Mouse (Mus musculus): Measurements from ENCODE around the gene Adprhl2. TPM values are rescaled to one million over a fixed set of nuclear protein-coding genes. Genes with fewer than 3 reads are reported as not detected.

The Adprhl2 gene
- polyA plus RNA-seq (2015; fragmentation: Nextera tagmentation; extraction: Ambion mirVana), result 25.8 and 29.3 TPM in 2 replicates

GRCm38 (mm10) chr4:126321111-126321853, at the start of gene Adprhl2:
Gene Adprhl2 (minus strand): TSS chr4:126321703.

GRCm38 (mm10) chr4:126325281-126325861, 3.9 kb upstream of the Adprhl2 start, which contains the start of gene Tekt2:
Gene Tekt2 (minus strand): TSS chr4:126325688.

DNA sequence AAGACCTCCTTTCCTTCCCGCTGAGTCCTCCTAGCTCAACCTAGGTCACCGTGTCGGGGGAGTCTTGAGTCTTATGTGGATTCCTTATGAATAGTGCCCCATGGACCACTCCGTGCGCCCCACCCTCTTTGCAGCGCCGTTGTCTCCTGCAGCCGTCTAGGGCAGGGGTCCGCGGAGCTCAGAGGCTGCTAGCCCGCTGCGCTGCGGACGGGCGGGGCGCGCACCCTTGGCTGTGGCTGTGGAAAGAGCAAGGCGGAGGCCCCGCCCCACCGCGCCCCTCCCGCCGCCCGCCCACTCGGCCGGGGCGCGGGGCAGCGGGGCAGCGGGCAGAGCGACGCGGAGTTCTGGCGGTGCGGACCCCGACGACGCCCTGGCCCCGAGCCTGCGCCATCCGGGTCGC, 35.0 kb downstream of the Adprhl2 start, which contains the start of gene Col8a2:
TSS of gene Col8a2 (plus strand) at position 302 of the 400 bp plus-strand sequence.

Other genes with a start within 250 kb of the Adprhl2 start
- 30.3 and 30.9 TPM in 2 replicates for gene Lsm10, start 225.1 kb downstream of the Adprhl2 start, polyA plus RNA-seq (2015; fragmentation: Nextera tagmentation; extraction: Ambion mirVana)
- 20.6 and 22.3 TPM in 2 replicates for gene Stk40, start 217.7 kb downstream of the Adprhl2 start, polyA plus RNA-seq (2015; fragmentation: Nextera tagmentation; extraction: Ambion mirVana)
- gene Eva1b, start 174.0 kb downstream of the Adprhl2 start, polyA plus RNA-seq (2015; fragmentation: Nextera tagmentation; extraction: Ambion mirVana), result 38.3 and 39.8 TPM in 2 replicates
- 2.9 and 3.3 TPM in 2 replicates for gene Sh3d21, start 158.2 kb downstream of the Adprhl2 start, polyA plus RNA-seq (2015; fragmentation: Nextera tagmentation; extraction: Ambion mirVana)
- 94.4 and 105 TPM in 2 replicates for gene Thrap3, start 118.9 kb downstream of the Adprhl2 start, polyA plus RNA-seq (2015; fragmentation: Nextera tagmentation; extraction: Ambion mirVana)
- 69.5 and 91.6 TPM in 2 replicates for gene Map7d1, start 65.4 kb downstream of the Adprhl2 start, polyA plus RNA-seq (2015; fragmentation: Nextera tagmentation; extraction: Ambion mirVana)
- 44.8 and 57.7 TPM in 2 replicates for gene Trappc3, start 59.4 kb downstream of the Adprhl2 start, polyA plus RNA-seq (2015; fragmentation: Nextera tagmentation; extraction: Ambion mirVana)
- 1.4 and 3.5 TPM in 2 replicates for gene Col8a2, start 34.9 kb downstream of the Adprhl2 start, polyA plus RNA-seq (2015; fragmentation: Nextera tagmentation; extraction: Ambion mirVana)
- 1.1 and 1.3 TPM in 2 replicates for gene Tekt2, start 4.0 kb upstream of the Adprhl2 start, polyA plus RNA-seq (2015; fragmentation: Nextera tagmentation; extraction: Ambion mirVana)
- 8.5 and 8.8 TPM in 2 replicates for gene Ago3, start 107.9 kb upstream of the Adprhl2 start, polyA plus RNA-seq (2015; fragmentation: Nextera tagmentation; extraction: Ambion mirVana)
- 1.0 and 1.6 TPM in 2 replicates for gene Ago1, start 146.9 kb upstream of the Adprhl2 start, polyA plus RNA-seq (2015; fragmentation: Nextera tagmentation; extraction: Ambion mirVana)
- 0.58 and 0.60 TPM in 2 replicates for gene Ago4, start 211.8 kb upstream of the Adprhl2 start, polyA plus RNA-seq (2015; fragmentation: Nextera tagmentation; extraction: Ambion mirVana)
- gene Clspn, start 235.2 kb upstream of the Adprhl2 start, polyA plus RNA-seq (2015; fragmentation: Nextera tagmentation; extraction: Ambion mirVana), result 6.0 and 8.5 TPM in 2 replicates